Mouse (Mus musculus) brain, embryonic 14.5 days (tissue): ENCODE measurements around the gene Lmntd1.

Experiments
- CTCF ChIP-seq: fragments of 200-500 bp; IDR thresholded peaks from 2 replicates; pipeline ENCODE4 v1.5.1; 2012; ENCODE audit warnings: inconsistent platforms, mild to moderate bottlenecking, moderate library complexity, borderline replicate concordance; ENCODE audit not compliant: insufficient read depth, insufficient read length; ENCODE audit errors: extremely low read depth
- POLR2A ChIP-seq: fragments of 200-500 bp; IDR thresholded peaks from 2 replicates; pipeline ENCODE4 v1.6.1; 2012; ENCODE audit warnings: mild to moderate bottlenecking, inconsistent platforms, borderline replicate concordance; ENCODE audit not compliant: poor library complexity, insufficient read depth, insufficient read length, severe bottlenecking; ENCODE audit errors: extremely low read depth

GRCm38 (mm10) chr6:145623141-145623540 is 9.0 kb upstream of the Lmntd1 start:
- TF ChIP-seq POLR2A (no peak), CTCF (no peak)
